Mouse (Mus musculus) heart, embryonic 10.5 days (tissue): Measurements from ENCODE around the gene Cyp2j13. TPM values are rescaled to one million over a fixed set of nuclear protein-coding genes. Genes with fewer than 3 reads are reported as not detected.
"Not testable (repeated sequence)": the region's sequence is repeated elsewhere in the genome, so short reads cannot be mapped to it uniquely, and the experiment has no call there.

Experiments
- DNase-seq: peaks from one replicate; pipeline ENCODE4 v3.0.0-alpha.2; 2017; ENCODE audit warnings: low spot score
- H3K27ac ChIP-seq: fragments of 300-500 bp; sonication (generic); 2 replicates; pipeline ENCODE4 v1.5.1; 2016; ENCODE audit warnings: mild to moderate bottlenecking
- H3K27me3 ChIP-seq: fragments of 300-500 bp; sonication (generic); 2 replicates; pipeline ENCODE4 v1.6.1; 2016; ENCODE audit warnings: mild to moderate bottlenecking; ENCODE audit not compliant: poor library complexity, insufficient read depth, severe bottlenecking
- H3K36me3 ChIP-seq: fragments of 300-500 bp; sonication (generic); 2 replicates; pipeline ENCODE4 v1.6.1; 2016; ENCODE audit warnings: mild to moderate bottlenecking, moderate library complexity
- H3K4me1 ChIP-seq: fragments of 300-500 bp; sonication (generic); 2 replicates; pipeline ENCODE4 v1.6.1; 2016; ENCODE audit warnings: mild to moderate bottlenecking
- H3K4me3 ChIP-seq: fragments of 300-500 bp; sonication (generic); 2 replicates; pipeline ENCODE4 v1.5.1; 2016; ENCODE audit warnings: mild to moderate bottlenecking, moderate library complexity
- H3K9me3 ChIP-seq: fragments of 300-500 bp; sonication (generic); 2 replicates; pipeline ENCODE4 v1.6.1; 2016; ENCODE audit warnings: mild to moderate bottlenecking, moderate library complexity
- WGBS: fragments of 180-500 bp; shearing (Covaris S2); methylation state at CpG from one replicate; pipeline ENCODE4 v1.1.7; 2016; 5-methylcytosine and 5-hydroxymethylcytosine counted together
- polyA plus RNA-seq: library from polyadenylated mRNA; unstranded; fragments of >200 nt; fragmentation: Nextera tagmentation; extraction: Ambion mirVana; gene quantifications from 2 replicates; pipeline ENCODE4 v1.2.1, GENCODE M21; 2016

Cyp2j13 gene
- polyA plus RNA-seq: 0.04 TPM in 1 of 2 replicates, not detected in the other

DNA sequence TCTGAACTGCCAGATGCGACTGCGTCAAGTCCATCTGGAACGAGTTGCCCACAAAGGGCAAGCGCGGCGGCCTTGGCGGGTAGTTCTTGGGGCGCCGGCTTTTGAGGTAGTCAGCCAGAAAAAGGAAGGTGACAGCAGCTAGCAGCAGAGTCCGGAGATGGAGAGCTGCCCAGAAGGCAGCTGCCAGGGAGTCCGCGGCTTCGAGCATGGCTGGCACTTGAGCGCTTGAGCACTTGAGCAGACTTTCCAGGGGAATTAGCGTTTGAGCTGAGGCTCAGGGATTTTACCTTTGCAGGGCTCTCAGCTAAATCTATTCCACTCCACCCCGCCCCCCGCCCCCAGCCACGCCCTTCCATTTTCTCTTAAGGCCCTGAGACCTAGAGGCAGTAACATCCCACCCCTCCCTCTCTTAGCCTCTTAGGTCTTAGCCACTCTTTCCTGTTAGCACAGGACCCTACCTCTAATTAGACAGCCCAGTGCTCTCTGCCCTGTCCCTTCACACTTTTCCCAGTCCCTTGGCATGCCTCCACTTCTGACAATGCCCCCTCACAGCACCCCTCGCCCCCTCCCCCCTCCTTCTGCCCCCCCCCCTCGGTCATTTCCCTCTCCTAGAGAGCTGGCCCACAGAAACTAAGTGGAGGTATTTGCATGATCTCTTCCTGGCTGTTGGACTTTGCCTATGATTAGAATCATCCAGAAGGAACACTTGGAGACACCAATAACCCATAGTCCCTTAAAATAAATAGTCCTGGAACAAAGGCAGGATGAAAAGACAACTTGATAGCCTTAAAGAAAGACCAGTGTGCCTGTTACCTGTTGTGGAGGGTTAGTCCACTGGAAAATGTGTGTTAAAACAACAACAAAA, at the start of gene Cyp2j13:
Gene Cyp2j13 (minus strand): TSS at position 286 of the 865 bp plus-strand sequence.
- Histone ChIP-seq H3K9me3 (no peaks in the 10 kb centered on the region), H3K4me1 (peaks cover 9% of the 10 kb centered on the region; the same call in 1 of the 2 replicates), H3K4me3 (peak within 1 kb of the TSS; percentile 51), H3K36me3 (no peaks in the 10 kb centered on the region), H3K27me3 (no peaks in the 10 kb centered on the region), H3K27ac (no peak within 1 kb of the TSS)
- DNase-seq: no peak
- WGBS: 8% methylated on average over 20 of the region's 20 CpGs

DNA sequence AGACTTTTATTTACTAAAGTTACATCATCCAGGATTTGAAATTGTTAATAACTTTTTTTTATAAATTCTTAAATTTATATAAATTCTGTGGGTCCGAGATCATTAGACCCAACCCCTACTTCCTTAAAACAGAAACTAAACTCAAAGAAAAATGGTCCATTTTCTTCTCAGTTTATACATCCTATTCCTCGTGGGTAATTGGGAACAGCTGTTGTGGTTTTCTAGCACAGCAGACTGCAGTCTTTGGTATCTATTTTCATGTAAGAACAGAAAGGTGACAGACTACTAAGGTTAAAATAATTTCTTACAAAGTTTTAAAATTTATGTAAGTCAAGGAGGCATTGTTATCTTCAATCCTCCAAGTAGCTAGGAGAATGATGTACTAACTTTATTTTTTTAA, 19.5 kb upstream of the Cyp2j13 start:
- H3K36me3 ChIP-seq: no peaks in the 10 kb centered on the region
- no peak overlapping the region for H3K27ac ChIP-seq
- no peaks in the 10 kb centered on the region for H3K4me1 ChIP-seq
- no peaks in the 10 kb centered on the region for H3K27me3 ChIP-seq
- 72% methylated on average over 2 of the region's 2 CpGs for WGBS
- no peak for DNase-seq
- H3K9me3 ChIP-seq: no peaks in the 10 kb centered on the region
- H3K4me3 ChIP-seq: no peak overlapping the region

DNA sequence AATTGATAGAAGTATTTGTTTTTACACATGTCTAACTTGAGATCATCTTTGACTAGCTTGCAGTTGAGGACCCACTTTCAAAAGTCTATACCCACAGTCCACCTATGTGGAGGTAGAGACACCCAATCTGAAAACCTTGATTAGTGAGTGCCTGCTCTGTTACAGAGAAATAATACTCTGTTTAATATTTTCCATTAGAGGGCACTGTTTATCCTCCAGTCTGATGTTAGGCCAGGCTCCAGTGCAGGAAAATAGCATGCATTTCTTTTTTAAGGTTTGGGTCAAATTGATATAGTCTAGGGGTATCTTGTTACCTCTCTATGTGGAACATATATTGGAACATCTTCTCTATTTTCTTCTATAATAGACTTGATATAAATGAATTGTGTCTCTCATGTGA, 14.5 kb upstream of the Cyp2j13 start:
- Histone ChIP-seq H3K4me3 (no peak overlapping the region), H3K9me3 (no peaks in the 10 kb centered on the region), H3K36me3 (no peaks in the 10 kb centered on the region), H3K4me1 (no peaks in the 10 kb centered on the region), H3K27ac (no peak overlapping the region), H3K27me3 (no peaks in the 10 kb centered on the region)
- no peak for DNase-seq

DNA sequence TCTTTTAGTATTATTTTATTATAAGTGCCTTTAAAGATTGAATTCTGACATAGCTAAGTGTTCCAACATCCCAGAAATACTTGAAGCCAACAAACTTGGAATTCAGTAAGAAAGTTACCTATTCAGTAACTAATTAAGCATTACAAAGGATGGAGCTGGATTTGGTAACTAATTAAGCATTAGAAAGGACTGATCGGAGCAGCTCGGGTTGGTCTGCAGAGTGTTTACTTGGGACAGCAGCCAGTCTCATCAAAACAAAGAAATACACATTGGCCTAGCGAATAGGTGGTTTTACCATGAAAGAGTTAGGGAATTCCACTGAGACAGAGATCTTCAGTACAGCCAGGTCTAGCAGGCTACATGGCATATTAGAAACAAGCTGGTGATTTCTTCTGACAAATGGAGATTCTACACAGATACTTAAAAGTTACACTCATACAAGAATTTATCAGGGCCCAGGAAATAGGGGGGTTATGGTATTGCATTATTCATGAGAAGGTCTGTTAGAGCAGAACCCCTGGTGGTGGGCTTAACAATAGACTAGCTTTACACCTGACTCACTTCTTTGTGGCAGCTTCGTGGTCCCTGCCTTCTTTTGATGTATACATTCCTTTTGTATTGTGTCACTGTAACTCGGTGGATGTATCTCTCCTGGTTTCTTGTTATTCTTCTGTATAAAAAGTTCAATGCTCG, 12.2 kb upstream of the Cyp2j13 start:
- not testable (repeated sequence) for H3K27ac ChIP-seq

DNA sequence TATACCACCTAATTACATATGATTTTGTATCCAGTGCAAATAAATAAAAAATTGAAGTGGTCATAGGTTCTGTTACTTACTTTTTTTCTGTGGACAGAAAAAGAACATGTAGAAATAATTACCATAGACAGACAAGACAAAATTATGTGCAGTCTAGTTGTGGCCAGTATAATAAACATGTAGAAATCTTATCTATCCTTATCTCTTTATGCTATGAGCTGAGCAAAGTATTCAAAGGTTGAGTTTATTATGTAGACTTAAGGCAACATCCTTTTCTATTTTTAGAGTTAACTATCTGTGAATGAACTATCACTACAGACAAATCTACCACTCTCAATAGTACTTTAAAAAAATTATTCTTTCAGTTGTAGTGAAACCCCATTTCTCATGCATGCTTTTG, 962 bp upstream of the Cyp2j13 start:
- Histone ChIP-seq H3K4me1 (peaks cover 9% of the 10 kb centered on the region; the same call in 1 of the 2 replicates), H3K27ac (no peak overlapping the region), H3K9me3 (no peaks in the 10 kb centered on the region), H3K36me3 (no peaks in the 10 kb centered on the region), H3K4me3 (no peak overlapping the region), H3K27me3 (no peaks in the 10 kb centered on the region)
- DNase-seq: no peak

More for the DNA sequence above, 12.2 kb upstream of the Cyp2j13 start:
- not testable (repeated sequence) for H3K36me3 ChIP-seq, H3K9me3 ChIP-seq, DNase-seq, H3K4me3 ChIP-seq, H3K4me1 ChIP-seq, H3K27me3 ChIP-seq
- WGBS: 68% methylated on average over 6 of the region's 6 CpGs

DNA sequence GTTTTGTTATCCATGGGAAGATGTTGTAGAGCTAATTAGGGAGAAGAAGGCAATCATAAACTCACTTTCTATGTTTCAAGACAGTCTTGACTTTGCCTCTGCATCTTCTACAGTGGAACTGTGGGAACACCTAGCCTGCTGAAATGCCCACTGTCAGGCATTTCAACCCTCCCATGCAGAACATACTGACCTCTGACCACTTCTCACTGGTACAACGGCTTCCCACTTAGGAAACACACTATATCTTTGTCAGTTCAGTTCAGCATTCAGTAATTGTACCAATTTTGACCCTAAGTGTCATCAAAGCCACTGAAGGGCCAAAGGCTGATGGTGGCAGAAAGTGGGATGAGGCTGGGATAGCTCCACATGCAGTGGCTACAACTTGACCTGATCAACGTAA, 15.3 kb downstream of the Cyp2j13 start:
- no peak for DNase-seq
- H3K4me3 ChIP-seq: no peak overlapping the region
- H3K27me3 ChIP-seq: no peaks in the 10 kb centered on the region
- H3K4me1 ChIP-seq: no peaks in the 10 kb centered on the region
- 66% methylated on average over 2 of the region's 2 CpGs for WGBS
- no peak overlapping the region for H3K27ac ChIP-seq
- H3K9me3 ChIP-seq: no peaks in the 10 kb centered on the region
- no peaks in the 10 kb centered on the region for H3K36me3 ChIP-seq

DNA sequence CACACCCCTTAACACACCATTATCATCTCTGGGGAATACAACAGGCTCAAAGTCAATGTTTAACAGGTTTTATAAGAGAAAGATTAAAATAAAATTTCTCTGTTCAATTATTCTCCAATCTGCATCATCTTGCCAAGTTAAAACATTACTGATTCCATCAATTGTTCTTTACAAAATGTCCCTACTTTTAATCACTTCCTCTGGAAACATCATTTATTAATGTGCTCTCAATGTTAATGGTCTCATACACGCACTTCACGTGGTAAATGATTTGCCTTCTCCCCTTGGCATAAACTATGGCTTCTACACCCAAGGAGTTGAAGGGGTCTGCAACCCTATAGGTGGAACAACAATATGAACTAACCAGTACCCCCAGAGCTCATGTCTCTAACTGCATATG, 17.2 kb downstream of the Cyp2j13 start:
- 80% methylated on average over 2 of the region's 2 CpGs for WGBS
- Histone ChIP-seq H3K4me3 (no peak overlapping the region), H3K9me3 (no peaks in the 10 kb centered on the region), H3K36me3 (no peaks in the 10 kb centered on the region), H3K27ac (no peak overlapping the region), H3K4me1 (no peaks in the 10 kb centered on the region), H3K27me3 (no peaks in the 10 kb centered on the region)
- no peak for DNase-seq

DNA sequence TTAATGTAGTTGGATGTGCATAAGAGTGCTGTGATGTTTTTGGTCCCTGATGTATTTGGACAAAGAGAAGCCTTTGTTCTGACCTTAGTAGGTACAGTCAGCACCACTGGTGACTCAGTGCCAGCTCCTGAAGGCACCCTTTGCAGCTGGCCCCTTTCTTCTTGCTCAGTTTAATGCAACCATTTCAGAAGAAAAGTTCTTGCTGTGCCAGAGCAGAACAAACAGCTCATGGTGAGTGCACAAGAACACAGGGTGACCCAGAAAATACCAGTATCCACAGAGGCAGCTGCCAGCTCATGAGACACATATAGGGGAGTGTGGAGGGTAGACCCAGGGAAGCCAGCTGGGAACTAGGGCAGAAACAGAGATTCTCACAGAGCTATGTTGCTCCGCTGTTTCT, 48.9 kb downstream of the Cyp2j13 start:
- no peak overlapping the region for H3K27ac ChIP-seq
- DNase-seq: no peak
- H3K36me3 ChIP-seq: no peaks in the 10 kb centered on the region
- H3K4me3 ChIP-seq: no peak overlapping the region
- no peaks in the 10 kb centered on the region for H3K27me3 ChIP-seq
- no peaks in the 10 kb centered on the region for H3K4me1 ChIP-seq
- 91% methylated on average over 1 of the region's 1 CpGs for WGBS
- H3K9me3 ChIP-seq: no peaks in the 10 kb centered on the region

DNA sequence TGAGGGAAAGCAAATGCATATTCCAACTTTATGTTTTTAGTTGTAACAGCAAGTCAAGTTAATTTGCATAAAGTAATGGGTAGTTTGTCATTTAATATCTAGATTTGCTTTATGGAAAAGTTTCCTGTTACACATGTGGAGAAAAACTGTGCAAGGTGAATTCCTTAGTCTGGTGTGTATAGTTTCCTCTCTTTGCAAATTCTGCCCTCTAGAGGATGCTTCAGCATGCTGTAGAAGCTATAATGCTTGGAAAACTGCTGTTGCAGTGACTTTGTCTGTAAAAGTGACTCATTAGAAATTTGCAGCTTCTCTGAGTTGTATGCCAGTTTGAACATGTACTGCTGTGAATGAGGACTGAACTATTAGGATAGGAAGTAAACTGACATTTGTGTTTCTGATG, 54.5 kb downstream of the Cyp2j13 start:
- no peak overlapping the region for H3K27ac ChIP-seq
- DNase-seq: no peak

DNA sequence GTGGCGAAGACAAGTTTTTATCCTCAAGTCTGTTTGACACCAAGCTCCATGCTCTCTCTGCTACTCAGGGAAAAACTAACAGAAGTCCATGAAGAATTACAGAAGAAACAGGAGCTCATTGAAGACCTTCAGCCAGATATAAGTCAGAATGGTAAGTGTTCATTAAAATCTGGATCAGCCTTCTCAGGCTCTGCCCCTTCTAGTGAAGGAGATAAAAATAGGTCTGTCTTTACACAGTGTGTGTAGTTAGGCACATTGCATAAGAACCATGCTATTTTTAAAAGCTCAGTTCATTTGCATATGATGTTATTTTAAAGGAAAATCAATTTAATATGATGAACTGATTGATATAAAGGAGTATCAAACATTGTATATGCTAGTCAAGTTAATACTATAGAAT, 60.5 kb downstream of the Cyp2j13 start:
- H3K27ac ChIP-seq: no peak overlapping the region
- no peak for DNase-seq
- H3K9me3 ChIP-seq: no peaks in the 10 kb centered on the region
- no peaks in the 10 kb centered on the region for H3K27me3 ChIP-seq
- no peaks in the 10 kb centered on the region for H3K36me3 ChIP-seq
- 86% methylated on average over 1 of the region's 1 CpGs for WGBS
- no peak overlapping the region for H3K4me3 ChIP-seq
- H3K4me1 ChIP-seq: no peaks in the 10 kb centered on the region

More for the DNA sequence above, 54.5 kb downstream of the Cyp2j13 start:
- peaks cover 3% of the 10 kb centered on the region; the same call in 1 of the 2 replicates for H3K36me3 ChIP-seq
- no peaks in the 10 kb centered on the region for H3K9me3 ChIP-seq
- H3K4me3 ChIP-seq: no peak overlapping the region
- H3K27me3 ChIP-seq: no peaks in the 10 kb centered on the region
- no peaks in the 10 kb centered on the region for H3K4me1 ChIP-seq

DNA sequence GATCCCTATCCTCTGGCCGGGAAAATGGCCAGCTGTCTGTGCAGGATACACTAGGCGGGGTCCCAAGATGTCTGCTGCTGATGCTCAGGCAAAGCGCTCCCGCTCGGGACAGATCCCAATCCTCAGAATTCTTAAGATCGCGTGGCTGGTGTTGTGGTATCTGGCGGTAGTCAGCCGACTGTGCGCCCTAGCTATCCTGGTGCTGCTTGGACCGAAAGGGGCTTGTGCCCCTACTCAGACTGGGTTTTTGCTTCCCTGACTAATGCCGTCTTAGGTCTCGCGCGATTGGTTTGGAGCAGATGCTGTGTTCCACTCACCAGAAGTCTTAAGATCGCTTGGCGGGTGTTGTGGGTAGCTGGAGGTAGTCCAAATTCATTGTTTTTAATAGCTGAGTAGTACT, 95.1 kb downstream of the Cyp2j13 start:
- H3K36me3 ChIP-seq, H3K9me3 ChIP-seq, H3K4me1 ChIP-seq, DNase-seq, H3K27me3 ChIP-seq, H3K4me3 ChIP-seq, H3K27ac ChIP-seq: not testable (repeated sequence)
- 83% methylated on average over 17 of the region's 17 CpGs for WGBS
